Mouse (Mus musculus) CH12.LX (cell line): ENCODE results near the gene Slc35b4. TPM values are rescaled to one million over a fixed set of nuclear protein-coding genes. Genes with fewer than 3 reads are reported as not detected.
A peak's percentile ranks its signal among the peaks of the same experiment; 100 is the strongest.

Experiments used
- DNase-seq: peaks from one replicate; pipeline ENCODE4 v3.0.0-alpha.2; 2013; ENCODE audit errors: extremely low read depth
- H3K27ac ChIP-seq: 2 replicates; pipeline ENCODE4 v1.5.1; 2012; ENCODE audit warnings: low read depth, mild to moderate bottlenecking, control low read depth, moderate library complexity; ENCODE audit not compliant: insufficient read depth
- H3K27me3 ChIP-seq: replicated peaks from 2 replicates; pipeline ENCODE3; 2012; ENCODE audit warnings: inconsistent platforms
- H3K36me3 ChIP-seq, 2 experiments: replicated peaks in 1 of 2; 2 replicates each; pipeline versions ENCODE3 to v1.6.1; 2012; ENCODE audit warnings: inconsistent platforms in 1 of 2, low read length in 1 of 2, mild to moderate bottlenecking in 1 of 2, mixed read lengths in 1 of 2, moderate library complexity in 1 of 2; ENCODE audit not compliant: control insufficient read depth in 1 of 2, insufficient read depth in 1 of 2
- H3K4me1 ChIP-seq, 2 experiments: 2 replicates each; pipeline ENCODE4 v1.6.1; 2012; ENCODE audit warnings: inconsistent platforms in 1 of 2, moderate library complexity in 1 of 2; ENCODE audit not compliant: insufficient read depth in 2 of 2, control insufficient read depth in 1 of 2
- H3K4me2 ChIP-seq: 2 replicates; pipeline ENCODE4 v1.6.1; 2012; ENCODE audit warnings: low read depth, mild to moderate bottlenecking, control low read depth; ENCODE audit not compliant: poor library complexity, insufficient read depth, severe bottlenecking
- H3K4me3 ChIP-seq, 3 experiments: fragments of 150-350 bp in 1 of 3; sonication (generic) in 1 of 3; replicated peaks in 1 of 3; 2 replicates each; pipeline versions ENCODE3 to v1.5.1; 2011 to 2012; ENCODE audit warnings: low read depth in 2 of 3, low read length in 2 of 3, mild to moderate bottlenecking in 2 of 3, moderate library complexity in 2 of 3, control low read depth in 1 of 3, improper control_type of control experiment in 1 of 3, inconsistent platforms in 1 of 3, mixed read lengths in 1 of 3; ENCODE audit not compliant: poor library complexity in 1 of 3
- H3K79me2 ChIP-seq: replicated peaks from 2 replicates; pipeline ENCODE4 v1.6.1; 2012; ENCODE audit warnings: mild to moderate bottlenecking, moderate library complexity; ENCODE audit not compliant: control insufficient read depth, poor library complexity, insufficient read depth, severe bottlenecking; ENCODE audit errors: extremely low read depth
- H3K9ac ChIP-seq: 2 replicates; pipeline ENCODE4 v1.6.1; 2012; ENCODE audit warnings: low read depth, mild to moderate bottlenecking, control low read depth, moderate library complexity; ENCODE audit not compliant: insufficient read depth
- H3K9me3 ChIP-seq: replicated peaks from 2 replicates; pipeline ENCODE3; 2012; ENCODE audit warnings: low read length, inconsistent platforms, mixed read lengths
- CHD1 ChIP-seq: IDR thresholded peaks from 2 replicates; pipeline ENCODE4 v1.6.1; 2012; ENCODE audit warnings: low read depth, low read length, improper control_type of control experiment, inconsistent platforms
- ELF1 ChIP-seq: IDR thresholded peaks from 2 replicates; pipeline ENCODE4 v1.6.1; 2014; ENCODE audit warnings: low read depth, mild to moderate bottlenecking, inconsistent platforms, low read length, improper control_type of control experiment
- HCFC1 ChIP-seq: IDR thresholded peaks from 2 replicates; pipeline ENCODE4 v1.6.1; 2012; ENCODE audit warnings: low read depth, mild to moderate bottlenecking, inconsistent platforms, low read length, improper control_type of control experiment
- JUN ChIP-seq: IDR thresholded peaks from 2 replicates; pipeline ENCODE4 v1.6.1; 2011; ENCODE audit warnings: low read depth, mild to moderate bottlenecking, low read length, improper control_type of control experiment, moderate library complexity; ENCODE audit not compliant: insufficient read depth
- JUND ChIP-seq: conservative IDR thresholded peaks from 2 replicates; pipeline ENCODE4 v1.6.1; 2011; ENCODE audit warnings: low read depth, low read length, improper control_type of control experiment
- MAX ChIP-seq: IDR thresholded peaks from 2 replicates; pipeline ENCODE4 v1.6.1; 2011; ENCODE audit warnings: low read length, improper control_type of control experiment
- MEF2A ChIP-seq: IDR thresholded peaks from 2 replicates; pipeline ENCODE4 v1.6.1; 2014; ENCODE audit warnings: low read depth, mild to moderate bottlenecking, inconsistent platforms, low read length, improper control_type of control experiment, borderline replicate concordance
- MYC ChIP-seq: IDR thresholded peaks from 2 replicates; pipeline ENCODE4 v1.6.1; 2011; ENCODE audit warnings: low read depth, mild to moderate bottlenecking, improper control_type of control experiment, low read length
- PAX5 ChIP-seq: IDR thresholded peaks from 2 replicates; pipeline ENCODE4 v1.6.1; 2012; ENCODE audit warnings: low read length, inconsistent platforms, mixed read lengths
- POLR2A ChIP-seq: IDR thresholded peaks from 2 replicates; pipeline ENCODE4 v1.6.1; 2011; ENCODE audit warnings: low read depth, mild to moderate bottlenecking, improper control_type of control experiment, low read length
- RAD21 ChIP-seq: IDR thresholded peaks from 2 replicates; pipeline ENCODE4 v1.6.1; 2011; ENCODE audit warnings: low read depth, mild to moderate bottlenecking, low read length, improper control_type of control experiment, moderate library complexity
- RCOR1 ChIP-seq: conservative IDR thresholded peaks from 2 replicates; pipeline ENCODE4 v1.6.1; 2012; ENCODE audit warnings: low read depth, mild to moderate bottlenecking, inconsistent platforms, low read length, improper control_type of control experiment
- SIN3A ChIP-seq: IDR thresholded peaks from 2 replicates; pipeline ENCODE4 v1.6.1; 2012; ENCODE audit warnings: low read length, improper control_type of control experiment, inconsistent platforms
- SMC3 ChIP-seq: IDR thresholded peaks from 2 replicates; pipeline ENCODE4 v1.6.1; 2011; ENCODE audit warnings: low read depth, low read length, improper control_type of control experiment
- TBP ChIP-seq: conservative IDR thresholded peaks from 2 replicates; pipeline ENCODE4 v1.6.1; 2011; ENCODE audit warnings: low read depth, low read length, improper control_type of control experiment
- TCF12 ChIP-seq: IDR thresholded peaks from 2 replicates; pipeline ENCODE4 v1.6.1; 2014; ENCODE audit warnings: low read depth, mild to moderate bottlenecking, inconsistent platforms, low read length, improper control_type of control experiment
- USF1 ChIP-seq: IDR thresholded peaks from 2 replicates; pipeline ENCODE4 v1.6.1; 2014; ENCODE audit warnings: low read depth, mild to moderate bottlenecking, inconsistent platforms, low read length, improper control_type of control experiment
- USF2 ChIP-seq: conservative IDR thresholded peaks from 2 replicates; pipeline ENCODE4 v1.6.1; 2011; ENCODE audit warnings: low read depth, low read length, improper control_type of control experiment
- ZC3H11A ChIP-seq: IDR thresholded peaks from 2 replicates; pipeline ENCODE4 v1.6.1; 2012; ENCODE audit warnings: low read depth, mild to moderate bottlenecking, inconsistent platforms, low read length, improper control_type of control experiment
- ZKSCAN1 ChIP-seq: IDR thresholded peaks from 2 replicates; pipeline ENCODE4 v1.6.1; 2012; ENCODE audit warnings: low read depth, inconsistent platforms, low read length, improper control_type of control experiment, borderline replicate concordance
- dilution Hi-C: fragments of 300-500 bp; cut with MboI; formaldehyde crosslinking; loops from 2 replicates; pipeline ENCODE4 v1.14.3; 2020; ENCODE audit warnings: low sequenced_read_pairs; ENCODE audit not compliant: extremely low pct_unique_long_range_greater_than_20kb, extremely low pct_ligation_motif_present
- in situ Hi-C: fragments of 300-500 bp; cut with MboI; formaldehyde crosslinking; loops from 3 replicates; pipeline ENCODE4 v1.14.3; 2019; ENCODE audit warnings: low sequenced_read_pairs, low pct_ligation_motif_present, low pct_unique_long_range_greater_than_20kb, mixed read lengths
- polyA plus RNA-seq: library from polyadenylated mRNA; unstranded; fragments of >175 nt; gene quantifications from 2 replicates; pipeline ENCODE4 v1.2.1, GENCODE M21; 2012; ENCODE audit warnings: low read depth; ENCODE audit not compliant: insufficient read length
- total RNA-seq, 2 experiments: library from RNA; depleted of rRNA; stranded (reverse); fragments of 300-350 nt in 1 of 2; fragments of >200 nt in 1 of 2; gene quantifications; 2 replicates each; pipeline ENCODE4 v1.2.3; 2012 to 2014

Slc35b4 gene
- total and polyA plus RNA-seq, 3 experiments: 16.9 to 34.8 (median 19.8) TPM

- in situ Hi-C loops: no loop called here
- Histone ChIP-seq H3K9me3 (no peaks in the 10 kb centered on the region), H3K36me3 (no peaks in the 10 kb centered on the region), H3K4me3 (no peak overlapping the region), H3K79me2 (no peaks in the 10 kb centered on the region), H3K9ac (no peak overlapping the region), H3K27ac (no peak overlapping the region), H3K4me1 (peaks cover 10 to 40% of the 10 kb centered on the region in 2 experiments; a peak in 3 of 4 replicates), H3K27me3 (no peaks in the 10 kb centered on the region), H3K4me2 (no peak overlapping the region)
- TF ChIP-seq RAD21: no peak
- TF ChIP-seq ELF1: no peak
- no peak for TF ChIP-seq RCOR1
- TF ChIP-seq JUN: no peak
- no peak for TF ChIP-seq PAX5
- dilution Hi-C loops: no loop called here
- DNase-seq: peak; percentile 21
Measured at GRCm38 (mm10) chr6:34216450-34217319, 39.8 kb upstream of the Slc35b4 start.

GRCm38 (mm10) chr6:34205754-34206153, 28.8 kb upstream of the Slc35b4 start:
- Histone ChIP-seq H3K36me3 (no peaks in the 10 kb centered on the region), H3K27ac (no peak overlapping the region), H3K27me3 (no peaks in the 10 kb centered on the region)
- no peak for DNase-seq
- TF ChIP-seq ZKSCAN1: no peak
- TF ChIP-seq SIN3A: no peak
- TF ChIP-seq USF1: no peak
- no peak for TF ChIP-seq RCOR1
- no peak for TF ChIP-seq ZC3H11A
- TF ChIP-seq TBP: no peak
- TF ChIP-seq ELF1: no peak
- TF ChIP-seq RAD21: no peak
- no peak for TF ChIP-seq POLR2A
- TF ChIP-seq TCF12: no peak
- no peak for TF ChIP-seq MYC
- TF ChIP-seq MEF2A: no peak
- TF ChIP-seq CHD1: no peak
- no peak for TF ChIP-seq USF2
- no peak for TF ChIP-seq HCFC1
- TF ChIP-seq JUND: no peak
- no peak for TF ChIP-seq MAX
- TF ChIP-seq SMC3: no peak
- TF ChIP-seq, all 38 proteins: peak for 0
- Histone ChIP-seq H3K79me2 (no peaks in the 10 kb centered on the region), H3K4me3 (no peak overlapping the region), H3K4me2 (no peak overlapping the region), H3K9ac (no peak overlapping the region), H3K4me1 (peaks cover 14 to 17% of the 10 kb centered on the region in 2 experiments), H3K9me3 (peaks cover 6% of the 10 kb centered on the region)
- in situ Hi-C loops: no loop called here
- dilution Hi-C loops: no loop called here
